Mouse (Mus musculus) liver, postnatal 0 days (tissue): ENCODE measurements around the gene Stk26.

Source experiments
- CTCF ChIP-seq: sonication (generic); IDR thresholded peaks from 2 replicates; pipeline ENCODE4 v1.5.1; 2016; ENCODE audit warnings: antibody characterized with exemption, low read depth
- EP300 ChIP-seq: IDR thresholded peaks from 2 replicates; pipeline ENCODE4 v1.6.1; 2016; ENCODE audit warnings: antibody characterized with exemption, low read depth, mild to moderate bottlenecking

GRCm38 (mm10) chrX:50797798-50798197 lies 43.0 kb upstream of the Stk26 start:
- TF ChIP-seq EP300: no peak
- TF ChIP-seq CTCF: no peak
